Mouse (Mus musculus) ES-Bruce4 (cell line): ENCODE data around the gene Exoc2. TPM values are rescaled to one million over a fixed set of nuclear protein-coding genes. Genes with fewer than 3 reads are reported as not detected.

Experiments used
- H3K27ac ChIP-seq: 2 replicates; pipeline ENCODE4 v1.5.1; 2012; ENCODE audit warnings: low read length, inconsistent platforms; ENCODE audit not compliant: insufficient read depth
- H3K27me3 ChIP-seq: 2 replicates; pipeline ENCODE4 v1.6.1; 2012; ENCODE audit warnings: mild to moderate bottlenecking, low read length, inconsistent platforms; ENCODE audit not compliant: control insufficient read depth, poor library complexity, insufficient read depth, severe bottlenecking
- H3K36me3 ChIP-seq: 2 replicates; pipeline ENCODE4 v1.6.1; 2012; ENCODE audit warnings: inconsistent platforms, mild to moderate bottlenecking, low read length, moderate library complexity; ENCODE audit not compliant: control insufficient read depth, poor library complexity, insufficient read depth, severe bottlenecking
- H3K4me1 ChIP-seq: one replicate; pipeline ENCODE4 v1.8.1; 2011; ENCODE audit warnings: low read length; ENCODE audit not compliant: control insufficient read depth, insufficient read depth
- H3K4me3 ChIP-seq: 2 replicates; pipeline ENCODE4 v1.5.1; 2011; ENCODE audit warnings: low read depth, mild to moderate bottlenecking, low read length
- H3K9ac ChIP-seq: 2 replicates; pipeline ENCODE4 v1.6.1; 2012; ENCODE audit warnings: low read depth, mild to moderate bottlenecking, inconsistent platforms; ENCODE audit not compliant: poor library complexity, severe bottlenecking
- H3K9me3 ChIP-seq: replicated peaks from 2 replicates; pipeline ENCODE4 v1.6.1; 2012; ENCODE audit warnings: mild to moderate bottlenecking, low read length, inconsistent platforms; ENCODE audit not compliant: control insufficient read depth, poor library complexity, insufficient read depth, severe bottlenecking
- CTCF ChIP-seq: IDR thresholded peaks from one replicate; pipeline ENCODE4 v1.8.1; 2011; ENCODE audit warnings: low read depth, low read length
- EP300 ChIP-seq: IDR thresholded peaks from 2 replicates; pipeline ENCODE4 v1.6.1; 2011; ENCODE audit warnings: low read depth, low read length; ENCODE audit not compliant: insufficient read depth
- POLR2A ChIP-seq: IDR thresholded peaks from one replicate; pipeline ENCODE4 v1.8.1; 2011; ENCODE audit warnings: low read length; ENCODE audit not compliant: insufficient read depth
- polyA plus RNA-seq: library from polyadenylated mRNA; stranded (reverse); fragments of >200 nt; gene quantifications from 2 replicates; pipeline ENCODE4 v1.2.4, GENCODE M21; 2011; ENCODE audit warnings: low read depth; ENCODE audit not compliant: missing spikeins, insufficient read depth, insufficient read length

Gene Exoc2
- polyA plus RNA-seq, 1 experiment = 41.2 TPM

- no peak overlapping the region for H3K9ac ChIP-seq
- peaks cover 4% of the 10 kb centered on the region for H3K4me1 ChIP-seq
- H3K27ac ChIP-seq = no peak overlapping the region
- H3K27me3 ChIP-seq = no peaks in the 10 kb centered on the region
- TF ChIP-seq POLR2A = no peak
- no peak for TF ChIP-seq CTCF
- TF ChIP-seq EP300 = no peak
- no peaks in the 10 kb centered on the region for H3K9me3 ChIP-seq
- H3K4me3 ChIP-seq = no peak overlapping the region
- H3K36me3 ChIP-seq = no peaks in the 10 kb centered on the region
Observed at GRCm38 (mm10) chr13:30786235-30787035, 187.5 kb downstream of the Exoc2 start.

- Histone ChIP-seq H3K27ac (no peak overlapping the region), H3K9me3 (no peaks in the 10 kb centered on the region), H3K9ac (no peak overlapping the region), H3K4me3 (no peak overlapping the region), H3K27me3 (no peaks in the 10 kb centered on the region), H3K36me3 (no peaks in the 10 kb centered on the region), H3K4me1 (peaks cover 4% of the 10 kb centered on the region)
- no peak for TF ChIP-seq EP300
- TF ChIP-seq POLR2A = no peak
- no peak for TF ChIP-seq CTCF
Observed at GRCm38 (mm10) chr13:30785423-30786040, 188.4 kb downstream of the Exoc2 start.

GRCm38 (mm10) chr13:30782419-30782818 lies 191.5 kb downstream of the Exoc2 start:
- TF ChIP-seq EP300 (no peak), CTCF (no peak), POLR2A (no peak)
- Histone ChIP-seq H3K4me1 (peaks cover 4% of the 10 kb centered on the region), H3K27ac (no peak overlapping the region), H3K9ac (no peak overlapping the region), H3K36me3 (no peaks in the 10 kb centered on the region), H3K9me3 (no peaks in the 10 kb centered on the region), H3K27me3 (no peaks in the 10 kb centered on the region), H3K4me3 (no peak overlapping the region)

- Histone ChIP-seq H3K27ac (no peak overlapping the region), H3K9ac (no peak overlapping the region), H3K4me3 (no peak overlapping the region), H3K36me3 (no peaks in the 10 kb centered on the region), H3K9me3 (no peaks in the 10 kb centered on the region), H3K27me3 (no peaks in the 10 kb centered on the region), H3K4me1 (peaks cover 4% of the 10 kb centered on the region)
- TF ChIP-seq CTCF (no peak), EP300 (no peak), POLR2A (no peak)
Observed at GRCm38 (mm10) chr13:30781905-30782304, 192.0 kb downstream of the Exoc2 start.

GRCm38 (mm10) chr13:30777678-30778179 lies 196.2 kb downstream of the Exoc2 start:
- Histone ChIP-seq H3K4me1 (peaks cover 2% of the 10 kb centered on the region), H3K36me3 (no peaks in the 10 kb centered on the region), H3K9ac (no peak overlapping the region), H3K9me3 (no peaks in the 10 kb centered on the region), H3K27ac (no peak overlapping the region), H3K27me3 (no peaks in the 10 kb centered on the region), H3K4me3 (no peak overlapping the region)
- no peak for TF ChIP-seq POLR2A
- TF ChIP-seq CTCF = no peak
- TF ChIP-seq EP300 = no peak

GRCm38 (mm10) chr13:30776021-30776420 lies 197.9 kb downstream of the Exoc2 start:
- TF ChIP-seq CTCF = no peak
- TF ChIP-seq EP300 = no peak
- no peak for TF ChIP-seq POLR2A
- Histone ChIP-seq H3K9me3 (no peaks in the 10 kb centered on the region), H3K36me3 (no peaks in the 10 kb centered on the region), H3K27ac (no peak overlapping the region), H3K27me3 (no peaks in the 10 kb centered on the region), H3K9ac (no peak overlapping the region), H3K4me3 (no peak overlapping the region), H3K4me1 (no peaks in the 10 kb centered on the region)
